Mouse (Mus musculus) cerebellum, adult 11 months (tissue): Measurements from ENCODE around the gene Olfr851.

Experiments
- DNase-seq: peaks from one replicate; pipeline ENCODE4 v3.0.0; 2022

Gene Olfr851

GRCm38 (mm10) chr9:19492995-19493394 lies at the start of gene Olfr851:
TSS of gene Olfr851 (plus strand) at chr9:19493295.
- no peak for DNase-seq

- DNase-seq, result no peak
Measured at GRCm38 (mm10) chr9:19478148-19478547, 14.9 kb upstream of the Olfr851 start, which contains the start of gene Olfr850. TSS of gene Olfr850 (minus strand) at chr9:19478248.

- no peak for DNase-seq
Measured at GRCm38 (mm10) chr9:19540976-19541375, 47.9 kb downstream of the Olfr851 start, which contains the start of gene Olfr853. TSS of gene Olfr853 (minus strand) at chr9:19541076.
